Mouse (Mus musculus) embryonic facial prominence, embryonic 14.5 days (tissue): ENCODE data around the gene Ptrhd1. TPM values are rescaled to one million over a fixed set of nuclear protein-coding genes. Genes with fewer than 3 reads are reported as not detected.

ENCODE experiments used
- ATAC-seq: fragments of 200-750 bp; cut with Nextera tagmentation; 2 replicates; pipeline ENCODE4 v1.8.0; 2017; ENCODE audit warnings: low read depth, moderate number of reproducible peaks, moderate TSS enrichment
- DNase-seq: peaks from one replicate; pipeline ENCODE4 v3.0.0-alpha.2; 2015; ENCODE audit warnings: low spot score
- H3K27ac ChIP-seq: fragments of 300-500 bp; sonication (generic); replicated peaks from 2 replicates; pipeline ENCODE4 v1.5.1; 2014; ENCODE audit warnings: low read depth, mild to moderate bottlenecking, low read length, moderate library complexity
- H3K27me3 ChIP-seq: fragments of 300-500 bp; sonication (generic); replicated peaks from 2 replicates; pipeline ENCODE4 v1.6.1; 2014; ENCODE audit warnings: low read length; ENCODE audit not compliant: control insufficient read depth, insufficient read depth
- H3K36me3 ChIP-seq: fragments of 300-500 bp; sonication (generic); 2 replicates; pipeline ENCODE4 v1.6.1; 2014; ENCODE audit warnings: low read length, mixed read lengths; ENCODE audit not compliant: control insufficient read depth, insufficient read depth
- H3K4me1 ChIP-seq: fragments of 300-500 bp; sonication (generic); 2 replicates; pipeline ENCODE4 v1.6.1; 2014; ENCODE audit warnings: antibody characterized with exemption, low read length; ENCODE audit not compliant: control insufficient read depth, insufficient read depth
- H3K4me2 ChIP-seq: fragments of 300-500 bp; sonication (generic); 2 replicates; pipeline ENCODE4 v1.6.1; 2014; ENCODE audit warnings: low read depth, mild to moderate bottlenecking, low read length, moderate library complexity, mixed read lengths
- H3K4me3 ChIP-seq: fragments of 300-500 bp; sonication (generic); 2 replicates; pipeline ENCODE4 v1.5.1; 2014; ENCODE audit warnings: low read depth, mild to moderate bottlenecking, low read length
- H3K9ac ChIP-seq: fragments of 300-500 bp; sonication (generic); 2 replicates; pipeline ENCODE4 v1.6.1; 2014; ENCODE audit warnings: low read depth, mild to moderate bottlenecking, low read length, moderate library complexity, mixed read lengths
- H3K9me3 ChIP-seq: fragments of 300-500 bp; sonication (generic); 2 replicates; pipeline ENCODE4 v1.6.1; 2016; ENCODE audit warnings: low read length; ENCODE audit not compliant: control insufficient read depth
- WGBS: fragments of 180-500 bp; shearing (Covaris S2); extraction: QIAGEN DNeasy Blood & Tissue Kit; methylation state at CpG from one replicate; pipeline ENCODE4 v1.1.7; 2014; 5-methylcytosine and 5-hydroxymethylcytosine counted together
- polyA plus RNA-seq: library from polyadenylated mRNA; unstranded; fragments of >200 nt; fragmentation: Nextera tagmentation; extraction: Ambion mirVana; gene quantifications from 2 replicates; pipeline ENCODE4 v1.2.1, GENCODE M21; 2014

The Ptrhd1 gene
- 5.1 and 5.6 TPM in 2 replicates for polyA plus RNA-seq

- DNase-seq (peak; percentile 98), ATAC-seq (peak; percentile 99)
- Histone ChIP-seq H3K4me2 (peak within 1 kb of the TSS; percentile 70), H3K27ac (peak within 1 kb of the TSS; percentile 91), H3K4me3 (peak within 1 kb of the TSS; percentile 71), H3K4me1 (0 out of 2 replicates have a peak, but pooled peaks cover 8% of the 10 kb centered on the region), H3K9ac (peak within 1 kb of the TSS; percentile 72), H3K27me3 (no peaks in the 10 kb centered on the region), H3K36me3 (peaks cover 27% of the 10 kb centered on the region), H3K9me3 (no peaks in the 10 kb centered on the region)
- under 1% methylated on average over 50 of the region's 50 CpGs for WGBS
These were observed at the start of gene Ptrhd1, which contains the start of gene Cenpo for GRCm38 (mm10) chr12:4233572-4234508. Gene Ptrhd1, plus strand, starts transcription at chr12:4234027. Gene Cenpo, minus strand, starts transcription at chr12:4234294.

DNA sequence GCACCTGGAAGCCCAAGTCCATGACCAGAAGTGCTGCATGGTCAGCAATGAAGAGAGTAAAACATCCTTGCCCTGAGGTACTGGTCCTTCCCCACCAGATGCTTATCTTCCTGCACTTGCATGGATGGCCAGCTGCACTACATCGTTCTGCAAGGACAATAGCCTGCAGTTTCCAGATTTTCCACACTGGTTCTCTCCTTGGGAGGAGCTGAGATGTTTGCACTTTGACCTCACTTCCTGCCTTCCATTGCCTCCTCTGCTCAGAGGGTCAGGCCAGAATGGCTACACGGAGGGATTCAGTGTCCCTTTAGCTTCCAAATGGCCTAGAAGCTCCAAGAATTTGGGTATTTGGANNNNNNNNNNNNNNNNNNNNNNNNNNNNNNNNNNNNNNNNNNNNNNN lies 49.2 kb upstream of the Ptrhd1 start:
- WGBS = 26% methylated on average over 2 of the region's 2 CpGs
- Histone ChIP-seq H3K36me3 (0 out of 2 replicates have a peak, but pooled peaks cover 3% of the 10 kb centered on the region), H3K9ac (no peak overlapping the region), H3K4me3 (no peak overlapping the region), H3K4me1 (no peaks in the 10 kb centered on the region), H3K9me3 (no peaks in the 10 kb centered on the region), H3K27me3 (no peaks in the 10 kb centered on the region), H3K27ac (no peak overlapping the region), H3K4me2 (no peak overlapping the region)
- ATAC-seq (no peak), DNase-seq (no peak)

DNA sequence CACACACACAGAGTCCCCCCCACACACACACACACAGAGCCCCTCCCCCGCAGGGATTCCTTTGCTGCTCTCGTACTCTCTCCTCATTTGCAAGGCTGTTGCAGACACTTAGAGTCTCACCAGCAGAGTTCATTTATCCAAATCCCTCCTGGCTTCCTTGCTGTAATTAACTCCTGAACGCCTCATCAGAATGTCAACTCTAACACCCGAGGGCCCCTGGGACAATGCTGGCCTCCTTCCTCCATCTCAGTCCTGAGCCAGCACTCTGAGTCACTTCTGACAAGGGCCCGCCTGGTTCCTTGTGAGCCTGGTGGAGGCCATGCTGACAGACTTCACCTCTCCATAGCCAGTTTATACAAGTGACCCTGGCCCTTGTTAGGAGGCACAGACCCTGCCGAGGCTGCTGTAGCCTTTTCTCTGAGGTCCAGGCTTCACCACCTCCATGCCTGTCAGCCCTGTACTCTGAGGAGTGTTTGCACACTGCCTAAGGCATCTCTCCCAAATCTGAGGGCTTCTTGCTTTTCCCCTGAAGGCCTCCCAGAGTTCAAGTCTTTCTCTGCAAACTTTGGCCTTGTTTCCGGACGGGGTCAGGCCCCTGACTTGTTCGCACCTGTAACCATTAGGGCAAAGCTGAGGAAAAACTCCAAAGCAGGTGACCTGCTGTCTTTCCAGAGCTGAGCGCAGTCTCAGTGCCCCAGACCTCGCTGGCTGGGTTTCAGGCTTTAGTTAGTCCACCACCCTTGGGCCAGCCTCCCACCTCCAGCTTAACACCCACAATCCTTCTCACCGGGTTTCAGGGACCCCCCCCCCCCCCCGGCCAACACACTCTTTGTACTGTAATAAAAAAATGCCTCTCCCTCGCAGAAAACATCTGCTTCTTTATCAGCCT lies 45.4 kb upstream of the Ptrhd1 start:
- peaks cover 10% of the 10 kb centered on the region for H3K4me1 ChIP-seq
- no peaks in the 10 kb centered on the region for H3K9me3 ChIP-seq
- H3K27me3 ChIP-seq = no peaks in the 10 kb centered on the region
- DNase-seq = peak; percentile 89
- 25% methylated on average over 14 of the region's 14 CpGs for WGBS
- H3K9ac ChIP-seq = no peak overlapping the region; the same call in 1 of the 2 replicates
- H3K27ac ChIP-seq = no peak overlapping the region; the same call in 1 of the 2 replicates
- no peak overlapping the region for H3K4me3 ChIP-seq
- peak; percentile 74 for ATAC-seq
- H3K36me3 ChIP-seq = 0 out of 2 replicates have a peak, but pooled peaks cover 3% of the 10 kb centered on the region
- H3K4me2 ChIP-seq = no peak overlapping the region

DNA sequence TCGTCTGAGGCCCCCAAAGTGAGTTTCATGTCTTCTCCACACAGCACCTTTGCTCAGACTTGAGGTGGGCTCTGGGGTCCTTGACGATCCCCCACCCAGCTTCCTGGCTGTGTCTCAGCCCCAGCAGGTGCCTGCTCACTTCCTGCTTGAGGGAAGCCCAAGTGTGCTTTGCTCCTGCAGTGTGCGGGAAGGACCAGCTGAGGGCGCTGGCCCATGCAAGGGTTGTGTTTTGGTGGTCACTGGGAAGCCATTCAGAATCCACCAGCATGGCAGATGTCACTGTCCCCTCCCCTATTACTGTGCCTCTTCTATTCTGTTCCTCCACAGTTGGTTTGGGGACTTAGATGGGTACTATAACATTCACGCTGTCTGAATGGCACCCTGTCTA lies 44.8 kb upstream of the Ptrhd1 start:
- 30% methylated on average over 5 of the region's 5 CpGs for WGBS

DNA sequence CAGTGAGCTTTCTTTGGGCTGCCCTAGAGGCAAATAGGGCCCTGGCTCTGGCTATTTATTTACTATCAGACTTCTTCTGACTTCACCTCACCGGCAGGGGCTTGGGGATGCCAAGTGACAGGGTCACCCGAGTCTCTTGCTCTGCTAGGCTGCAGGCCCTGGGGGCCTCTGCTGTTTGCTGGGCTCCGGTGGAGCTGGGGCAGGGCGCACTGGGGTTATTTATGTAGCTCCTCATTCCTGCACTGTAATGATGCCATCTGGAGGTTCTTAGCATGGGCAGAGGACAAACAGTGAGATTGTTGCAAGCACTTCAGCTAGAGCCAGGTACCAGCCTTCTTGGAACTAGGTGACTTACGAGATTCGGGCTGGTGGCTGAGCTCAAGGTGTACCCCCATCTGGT lies 41.3 kb upstream of the Ptrhd1 start:
- H3K4me1 ChIP-seq = peaks cover 16% of the 10 kb centered on the region
- H3K4me2 ChIP-seq = no peak overlapping the region
- no peaks in the 10 kb centered on the region for H3K27me3 ChIP-seq
- no peak overlapping the region for H3K4me3 ChIP-seq
- 57% methylated on average over 6 of the region's 6 CpGs for WGBS
- no peak overlapping the region for H3K9ac ChIP-seq
- no peaks in the 10 kb centered on the region for H3K9me3 ChIP-seq
- peaks cover 11% of the 10 kb centered on the region for H3K36me3 ChIP-seq
- peak; percentile 14 for DNase-seq
- H3K27ac ChIP-seq = 0 out of 2 replicates have a peak overlapping the region, but pooled peaks have one; percentile 24
- ATAC-seq = peak; percentile 21; the same call in 1 of the 2 replicates

More for the DNA sequence above, 44.8 kb upstream of the Ptrhd1 start:
- Histone ChIP-seq H3K4me2 (no peak overlapping the region), H3K4me1 (peaks cover 16% of the 10 kb centered on the region), H3K27ac (no peak overlapping the region), H3K27me3 (no peaks in the 10 kb centered on the region), H3K4me3 (no peak overlapping the region), H3K9ac (no peak overlapping the region), H3K9me3 (no peaks in the 10 kb centered on the region), H3K36me3 (0 out of 2 replicates have a peak, but pooled peaks cover 3% of the 10 kb centered on the region)
- no peak for DNase-seq
- ATAC-seq = no peak

- H3K36me3 ChIP-seq = peaks cover 16% of the 10 kb centered on the region
- no peak overlapping the region for H3K4me3 ChIP-seq
- H3K4me1 ChIP-seq = peaks cover 16% of the 10 kb centered on the region
- H3K4me2 ChIP-seq = no peak overlapping the region
- H3K27me3 ChIP-seq = no peaks in the 10 kb centered on the region
- ATAC-seq (no peak), DNase-seq (peak; percentile 84)
- H3K9ac ChIP-seq = no peak overlapping the region
- H3K9me3 ChIP-seq = no peaks in the 10 kb centered on the region
- 0 out of 2 replicates have a peak overlapping the region, but pooled peaks have one; percentile 24 for H3K27ac ChIP-seq
- WGBS = 20% methylated on average over 10 of the region's 10 CpGs
These were observed 40.6 kb upstream of the Ptrhd1 start for GRCm38 (mm10) chr12:4193025-4193740.

DNA sequence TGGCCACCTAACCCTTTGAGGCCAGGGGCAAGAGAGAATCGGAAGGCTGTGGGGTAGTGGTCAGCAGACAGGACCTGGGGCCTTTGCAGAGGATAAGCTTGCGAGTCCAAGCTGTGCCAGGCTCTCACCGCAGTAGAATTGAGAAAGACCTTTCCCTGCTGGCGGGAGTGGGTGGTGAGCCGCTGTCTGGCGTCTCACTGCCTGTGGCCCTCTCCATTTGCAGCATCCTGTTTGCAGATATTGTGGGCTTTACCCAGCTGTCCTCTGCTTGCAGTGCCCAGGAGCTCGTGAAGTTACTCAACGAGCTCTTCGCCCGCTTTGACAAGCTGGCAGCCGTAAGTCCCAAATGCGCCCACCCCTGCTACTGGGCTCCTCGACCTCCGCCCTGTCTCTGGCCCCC lies 39.2 kb upstream of the Ptrhd1 start:
- Histone ChIP-seq H3K9me3 (no peaks in the 10 kb centered on the region), H3K36me3 (peaks cover 30% of the 10 kb centered on the region), H3K9ac (no peak overlapping the region), H3K27me3 (no peaks in the 10 kb centered on the region), H3K4me3 (no peak overlapping the region), H3K4me2 (no peak overlapping the region), H3K27ac (no peak overlapping the region), H3K4me1 (peaks cover 16% of the 10 kb centered on the region)
- WGBS = 88% methylated on average over 12 of the region's 14 CpGs
- DNase-seq (no peak), ATAC-seq (no peak)

GRCm38 (mm10) chr12:4198702-4199101 lies 35.1 kb upstream of the Ptrhd1 start:
- Histone ChIP-seq H3K4me3 (no peak overlapping the region), H3K4me2 (no peak overlapping the region), H3K27ac (no peak overlapping the region), H3K27me3 (no peaks in the 10 kb centered on the region), H3K9ac (no peak overlapping the region), H3K9me3 (no peaks in the 10 kb centered on the region), H3K4me1 (peaks cover 3% of the 10 kb centered on the region; the same call in 1 of the 2 replicates), H3K36me3 (peaks cover 62% of the 10 kb centered on the region)
- WGBS = 83% methylated on average over 4 of the region's 4 CpGs
- ATAC-seq (no peak), DNase-seq (no peak)
